Mouse (Mus musculus): ENCODE data around the gene Slc7a15.

- no peak for TF ChIP-seq CTCF (IDR thresholded peaks at IDR 0.05; ENCODE audit: borderline replicate concordance, control insufficient read depth, extremely low read depth, insufficient read depth, low read length, poor library complexity)
- TF ChIP-seq POLR2A (IDR thresholded peaks at IDR 0.05; ENCODE audit: control insufficient read depth, extremely low read depth, insufficient read depth, low read length, poor library complexity): no peak
These were observed 113.6 kb downstream of the Slc7a15 start for GRCm38 (mm10) chr12:8485247-8485646.

Measured in thymus, adult 2 months (tissue).